Mouse (Mus musculus) heart, embryonic 11.5 days (tissue): Measurements from ENCODE around the gene Mylk3. TPM values are rescaled to one million over a fixed set of nuclear protein-coding genes. Genes with fewer than 3 reads are reported as not detected.
A peak's percentile ranks its signal among the peaks of the same experiment; 100 is the strongest.

Experiments used
- ATAC-seq: fragments of 200-750 bp; cut with Nextera tagmentation; replicated peaks from 2 replicates; pipeline ENCODE4 v1.8.0; 2017; ENCODE audit warnings: moderate library complexity; ENCODE audit not compliant: insufficient number of reproducible peaks, low FRiP score, low TSS enrichment
- H3K27ac ChIP-seq: fragments of 300-500 bp; sonication (generic); 2 replicates; pipeline ENCODE4 v1.5.1; 2014; ENCODE audit warnings: mild to moderate bottlenecking, low read depth, low read length
- H3K27me3 ChIP-seq: fragments of 300-500 bp; sonication (generic); 2 replicates; pipeline ENCODE4 v1.6.1; 2014; ENCODE audit warnings: mild to moderate bottlenecking, low read length, mixed read lengths; ENCODE audit not compliant: control insufficient read depth, insufficient read depth
- H3K36me3 ChIP-seq: fragments of 300-500 bp; sonication (generic); 2 replicates; pipeline ENCODE4 v1.6.1; 2014; ENCODE audit warnings: mild to moderate bottlenecking, low read length, moderate library complexity, mixed read lengths; ENCODE audit not compliant: control insufficient read depth, insufficient read depth
- H3K4me1 ChIP-seq: fragments of 300-500 bp; sonication (generic); 2 replicates; pipeline ENCODE4 v1.6.1; 2014; ENCODE audit warnings: low read length; ENCODE audit not compliant: control insufficient read depth, insufficient read depth
- H3K4me2 ChIP-seq: fragments of 300-500 bp; sonication (generic); 2 replicates; pipeline ENCODE4 v1.6.1; 2014; ENCODE audit warnings: mild to moderate bottlenecking, moderate library complexity
- H3K4me3 ChIP-seq: fragments of 300-500 bp; sonication (generic); 2 replicates; pipeline ENCODE4 v1.5.1; 2014; ENCODE audit warnings: low read depth, low read length
- H3K9ac ChIP-seq: fragments of 300-500 bp; sonication (generic); 2 replicates; pipeline ENCODE4 v1.6.1; 2014; ENCODE audit warnings: mild to moderate bottlenecking, low read depth, low read length, moderate library complexity
- H3K9me3 ChIP-seq: fragments of 300-500 bp; sonication (generic); replicated peaks from 2 replicates; pipeline ENCODE4 v1.6.1; 2016; ENCODE audit warnings: low read length; ENCODE audit not compliant: control insufficient read depth
- WGBS: fragments of 180-500 bp; shearing (Covaris S2); extraction: QIAGEN DNeasy Blood & Tissue Kit; methylation state at CpG from one replicate; pipeline ENCODE4 v1.1.7; 2014; ENCODE audit not compliant: insufficient replicate concordance; 5-methylcytosine and 5-hydroxymethylcytosine counted together
- polyA plus RNA-seq: library from polyadenylated mRNA; unstranded; fragments of >200 nt; fragmentation: Nextera tagmentation; extraction: Ambion mirVana; gene quantifications from 2 replicates; pipeline ENCODE4 v1.2.1, GENCODE M21; 2014

Mylk3 gene
- polyA plus RNA-seq, 1 experiment from 2014 or later = 167 TPM

- WGBS = 50% methylated on average over 4 of the region's 4 CpGs
These were observed 40.9 kb upstream of the Mylk3 start for GRCm38 (mm10) chr8:85427026-85427425.

DNA sequence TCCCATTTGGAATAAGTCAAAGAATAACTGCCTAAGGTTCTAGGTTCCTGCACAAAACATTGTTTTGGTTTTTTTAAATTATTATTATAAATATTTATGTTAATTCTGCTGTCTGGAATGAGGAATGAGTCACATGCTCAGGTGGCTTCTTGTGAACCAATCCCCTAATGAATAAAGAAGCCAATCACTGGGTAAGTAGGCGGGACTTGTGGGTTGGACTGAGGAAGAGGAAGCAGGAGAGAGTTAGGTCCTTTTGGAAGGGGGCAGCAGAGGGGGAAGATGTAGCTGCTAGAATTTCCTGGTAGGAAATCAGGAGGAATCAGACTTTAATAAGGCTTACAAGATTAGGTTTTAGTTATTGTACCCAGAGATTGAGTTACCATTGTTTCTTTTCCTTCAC lies 35.2 kb upstream of the Mylk3 start:
- WGBS = 77% methylated on average over 1 of the region's 1 CpGs
- no peaks in the 10 kb centered on the region for H3K9me3 ChIP-seq
- no peak overlapping the region for H3K9ac ChIP-seq

More at GRCm38 (mm10) chr8:85427026-85427425, 40.9 kb upstream of the Mylk3 start:
- Histone ChIP-seq H3K4me3 (no peak overlapping the region), H3K4me2 (peak overlapping the region; percentile 32; the same call in 1 of the 2 replicates), H3K9ac (no peak overlapping the region; the same call in 1 of the 2 replicates), H3K9me3 (no peaks in the 10 kb centered on the region), H3K4me1 (peaks cover 33% of the 10 kb centered on the region), H3K36me3 (no peaks in the 10 kb centered on the region), H3K27me3 (no peaks in the 10 kb centered on the region), H3K27ac (peak overlapping the region; percentile 37)
- ATAC-seq = no peak

GRCm38 (mm10) chr8:85408526-85408925 lies 22.4 kb upstream of the Mylk3 start:
- Histone ChIP-seq H3K4me2 (no peak overlapping the region), H3K36me3 (no peaks in the 10 kb centered on the region), H3K4me1 (peaks cover 9% of the 10 kb centered on the region), H3K27ac (no peak overlapping the region), H3K27me3 (no peaks in the 10 kb centered on the region), H3K9ac (no peak overlapping the region), H3K9me3 (no peaks in the 10 kb centered on the region), H3K4me3 (no peak overlapping the region)
- 57% methylated on average over 3 of the region's 3 CpGs for WGBS
- no peak for ATAC-seq

More for the DNA sequence above, 35.2 kb upstream of the Mylk3 start:
- Histone ChIP-seq H3K4me3 (no peak overlapping the region), H3K36me3 (no peaks in the 10 kb centered on the region), H3K4me2 (no peak overlapping the region), H3K4me1 (peaks cover 15% of the 10 kb centered on the region), H3K27ac (no peak overlapping the region), H3K27me3 (no peaks in the 10 kb centered on the region)
- ATAC-seq = no peak

DNA sequence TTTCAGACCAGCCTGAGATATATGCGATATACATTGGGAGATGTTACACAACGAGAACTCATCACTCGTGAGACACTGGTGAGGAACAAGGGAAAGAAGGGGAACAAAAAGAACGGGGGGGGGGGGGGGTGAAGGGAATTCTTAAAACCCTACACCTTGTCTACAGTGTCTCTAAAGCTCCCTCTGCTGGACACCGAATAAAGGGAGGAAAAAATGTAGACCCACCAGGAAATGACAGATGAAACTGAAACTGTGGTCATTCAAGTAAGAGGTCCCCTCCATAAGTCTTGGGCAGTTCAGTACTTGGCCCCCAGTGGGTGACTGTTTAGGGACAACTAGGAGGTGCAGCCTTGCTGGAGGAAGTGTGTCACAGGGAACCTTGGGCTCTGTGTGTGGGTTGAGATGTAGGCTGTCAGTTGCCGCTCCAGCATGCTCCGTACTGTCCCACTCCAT lies 21.9 kb upstream of the Mylk3 start:
- no peak overlapping the region for H3K27ac ChIP-seq
- H3K4me2 ChIP-seq = no peak overlapping the region
- H3K36me3 ChIP-seq = no peaks in the 10 kb centered on the region
- no peak overlapping the region for H3K4me3 ChIP-seq
- no peak for ATAC-seq
- H3K9ac ChIP-seq = no peak overlapping the region
- no peaks in the 10 kb centered on the region for H3K9me3 ChIP-seq
- H3K27me3 ChIP-seq = no peaks in the 10 kb centered on the region
- WGBS = 53% methylated on average over 7 of the region's 7 CpGs
- H3K4me1 ChIP-seq = peaks cover 9% of the 10 kb centered on the region

DNA sequence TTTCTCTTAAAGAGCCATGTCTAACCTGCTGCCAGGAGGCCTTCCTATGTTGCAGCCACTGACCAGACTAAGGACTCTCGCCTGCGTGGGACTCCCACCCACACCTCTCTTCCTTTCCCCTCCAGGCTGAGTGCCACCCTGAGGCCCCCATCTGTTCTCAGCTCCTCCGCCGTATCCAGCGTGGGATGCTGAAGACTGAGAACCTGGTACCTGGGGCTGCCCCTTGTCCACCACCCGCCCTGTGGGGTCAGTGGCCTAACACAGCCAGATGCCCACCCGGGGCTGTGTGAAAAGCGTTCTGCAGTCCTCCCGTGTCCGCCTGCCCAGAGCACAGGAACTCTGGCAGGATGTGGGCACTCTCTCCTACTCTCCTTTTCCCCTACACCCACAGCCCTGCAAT lies 19.8 kb upstream of the Mylk3 start:
- peaks cover 9% of the 10 kb centered on the region for H3K4me1 ChIP-seq
- no peaks in the 10 kb centered on the region for H3K27me3 ChIP-seq
- H3K4me3 ChIP-seq = no peak overlapping the region
- no peaks in the 10 kb centered on the region for H3K36me3 ChIP-seq
- 64% methylated on average over 10 of the region's 10 CpGs for WGBS
- H3K9ac ChIP-seq = no peak overlapping the region
- no peak overlapping the region for H3K27ac ChIP-seq
- ATAC-seq = no peak
- no peaks in the 10 kb centered on the region for H3K9me3 ChIP-seq
- no peak overlapping the region; the same call in 1 of the 2 replicates for H3K4me2 ChIP-seq

DNA sequence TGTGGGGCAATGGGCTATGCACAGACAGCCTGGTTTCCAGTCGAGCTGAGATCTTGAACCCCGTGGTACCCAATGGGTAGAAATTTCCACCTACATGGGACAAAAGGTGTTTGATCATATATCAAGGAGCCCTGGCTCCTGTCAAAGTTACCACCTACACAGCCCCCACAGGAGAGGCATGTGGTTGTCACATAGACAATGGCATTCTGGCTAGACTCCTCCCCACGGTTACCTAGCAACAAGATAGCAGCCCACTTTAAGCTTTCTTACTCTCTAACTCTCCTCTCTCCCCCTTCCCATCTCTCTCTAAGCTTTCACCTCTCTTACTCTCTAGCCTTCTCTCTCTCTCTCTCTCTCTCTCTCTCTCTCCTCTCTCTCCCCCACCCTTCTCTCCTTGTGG lies 19.3 kb upstream of the Mylk3 start:
- Histone ChIP-seq H3K4me1 (peaks cover 9% of the 10 kb centered on the region), H3K4me2 (no peak overlapping the region), H3K36me3 (no peaks in the 10 kb centered on the region), H3K27me3 (no peaks in the 10 kb centered on the region), H3K4me3 (no peak overlapping the region), H3K9ac (no peak overlapping the region), H3K27ac (no peak overlapping the region), H3K9me3 (no peaks in the 10 kb centered on the region)
- WGBS = 27% methylated on average over 3 of the region's 3 CpGs
- ATAC-seq = 0 out of 2 replicates have a peak, but pooled peaks have one; percentile 63

GRCm38 (mm10) chr8:85398548-85398947 lies 12.4 kb upstream of the Mylk3 start:
- no peak overlapping the region for H3K4me3 ChIP-seq
- WGBS = 74% methylated on average over 4 of the region's 4 CpGs
- no peaks in the 10 kb centered on the region for H3K9me3 ChIP-seq
- no peaks in the 10 kb centered on the region for H3K27me3 ChIP-seq
- no peak for ATAC-seq
- no peak overlapping the region for H3K27ac ChIP-seq
- H3K4me2 ChIP-seq = no peak overlapping the region
- peaks cover 20% of the 10 kb centered on the region for H3K4me1 ChIP-seq
- no peaks in the 10 kb centered on the region for H3K36me3 ChIP-seq
- no peak overlapping the region for H3K9ac ChIP-seq

GRCm38 (mm10) chr8:85397508-85397907 lies 11.4 kb upstream of the Mylk3 start:
- Histone ChIP-seq H3K4me3 (no peak overlapping the region), H3K27ac (no peak overlapping the region), H3K27me3 (no peaks in the 10 kb centered on the region), H3K4me1 (peaks cover 20% of the 10 kb centered on the region), H3K9ac (no peak overlapping the region), H3K36me3 (no peaks in the 10 kb centered on the region), H3K9me3 (no peaks in the 10 kb centered on the region), H3K4me2 (no peak overlapping the region)
- ATAC-seq = no peak
- WGBS = 34% methylated on average over 5 of the region's 5 CpGs

GRCm38 (mm10) chr8:85396432-85397079 lies 10.4 kb upstream of the Mylk3 start:
- H3K4me2 ChIP-seq = 0 out of 2 replicates have a peak overlapping the region, but pooled peaks have one; percentile 3
- H3K27ac ChIP-seq = no peak overlapping the region
- H3K9ac ChIP-seq = no peak overlapping the region
- no peaks in the 10 kb centered on the region for H3K9me3 ChIP-seq
- H3K27me3 ChIP-seq = no peaks in the 10 kb centered on the region
- H3K36me3 ChIP-seq = no peaks in the 10 kb centered on the region
- whole genome bisulfite sequencing = 62% methylated on average over 5 of the region's 5 CpGs
- H3K4me3 ChIP-seq = no peak overlapping the region
- ATAC-seq = no peak
- peaks cover 20% of the 10 kb centered on the region for H3K4me1 ChIP-seq
